Mouse (Mus musculus) midbrain, postnatal 0 days (tissue): ENCODE measurements around the gene Rsf1. TPM values are rescaled to one million over a fixed set of nuclear protein-coding genes. Genes with fewer than 3 reads are reported as not detected.

Experiments used
- ATAC-seq: fragments of 200-750 bp; cut with Nextera tagmentation; 2 replicates; pipeline ENCODE4 v1.8.0; 2017; ENCODE audit warnings: moderate number of reproducible peaks, mild to moderate bottlenecking, moderate TSS enrichment, moderate library complexity; ENCODE audit not compliant: low FRiP score
- DNase-seq: peaks from one replicate; pipeline ENCODE4 v3.0.0-alpha.2; 2015; ENCODE audit warnings: low spot score
- H3K27ac ChIP-seq: fragments of 300-500 bp; sonication (generic); 2 replicates; pipeline ENCODE4 v1.5.1; 2014; ENCODE audit warnings: low read depth, mild to moderate bottlenecking, low read length, mixed read lengths
- H3K27me3 ChIP-seq: fragments of 300-500 bp; sonication (generic); 2 replicates; pipeline ENCODE4 v1.6.1; 2014; ENCODE audit warnings: low read length, control low read depth, mixed read lengths; ENCODE audit not compliant: insufficient read depth
- H3K36me3 ChIP-seq: fragments of 300-500 bp; sonication (generic); 2 replicates; pipeline ENCODE4 v1.6.1; 2014; ENCODE audit warnings: low read length, control low read depth, mixed read lengths; ENCODE audit not compliant: insufficient read depth
- H3K4me1 ChIP-seq: fragments of 300-500 bp; sonication (generic); 2 replicates; pipeline ENCODE4 v1.6.1; 2014; ENCODE audit warnings: mild to moderate bottlenecking, control low read depth, antibody characterized with exemption, low read length, mixed read lengths; ENCODE audit not compliant: insufficient read depth
- H3K4me2 ChIP-seq: fragments of 300-500 bp; sonication (generic); 2 replicates; pipeline ENCODE4 v1.6.1; 2014; ENCODE audit warnings: low read depth, mild to moderate bottlenecking, low read length, mixed read lengths; ENCODE audit not compliant: poor library complexity, severe bottlenecking
- H3K4me3 ChIP-seq: fragments of 300-500 bp; sonication (generic); 2 replicates; pipeline ENCODE4 v1.5.1; 2014; ENCODE audit warnings: low read depth, mild to moderate bottlenecking, low read length, moderate library complexity
- H3K9ac ChIP-seq: fragments of 300-500 bp; sonication (generic); replicated peaks from 2 replicates; pipeline ENCODE4 v1.6.1; 2014; ENCODE audit warnings: mild to moderate bottlenecking, low read length, moderate library complexity, mixed read lengths; ENCODE audit not compliant: poor library complexity, severe bottlenecking
- H3K9me3 ChIP-seq: fragments of 300-500 bp; sonication (generic); 2 replicates; pipeline ENCODE4 v1.6.1; 2016; ENCODE audit warnings: low read length, control low read depth
- CTCF ChIP-seq: IDR thresholded peaks from 2 replicates; pipeline ENCODE4 v1.5.1; 2016; ENCODE audit warnings: antibody characterized with exemption, mild to moderate bottlenecking
- WGBS: fragments of 180-500 bp; shearing (Covaris S2); extraction: QIAGEN DNeasy Blood & Tissue Kit; methylation state at CpG from one replicate; pipeline ENCODE4 v1.1.7; 2014; 5-methylcytosine and 5-hydroxymethylcytosine counted together
- polyA plus RNA-seq: library from polyadenylated mRNA; unstranded; fragments of >200 nt; fragmentation: Nextera tagmentation; extraction: Ambion mirVana; gene quantifications from 2 replicates; pipeline ENCODE4 v1.2.1, GENCODE M21; 2015
- total RNA-seq: library from RNA; depleted of rRNA; stranded (reverse); fragments of >200 nt; gene quantifications from 2 replicates; pipeline ENCODE4 v1.2.3, GENCODE M21; 2014

Gene Rsf1
- total and polyA plus RNA-seq, 2 experiments from 2014 or later = 19.8 to 27.4 TPM

DNA sequence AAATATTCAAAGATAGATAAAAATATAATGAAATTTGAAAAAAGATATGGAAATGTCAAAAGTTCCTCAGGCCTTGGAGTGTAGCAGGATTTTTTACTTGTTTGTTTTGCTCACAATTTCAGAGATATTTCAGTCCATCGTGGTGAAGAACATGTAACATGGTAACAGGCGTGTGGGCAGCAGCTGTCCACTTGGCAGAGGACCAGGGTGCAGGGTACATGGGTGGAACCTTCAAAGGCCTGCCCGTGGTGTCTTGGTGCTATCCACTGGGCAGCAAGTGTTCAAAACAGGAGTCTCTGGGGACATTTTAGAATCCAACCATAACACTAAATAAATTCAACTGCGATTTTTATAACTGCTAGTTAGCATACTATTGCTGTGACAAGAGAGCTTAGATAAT is 127.4 kb downstream of the Rsf1 start:
- ATAC-seq (no peak), DNase-seq (no peak)
- Histone ChIP-seq H3K9me3 (no peaks in the 10 kb centered on the region), H3K27ac (no peak overlapping the region), H3K27me3 (no peaks in the 10 kb centered on the region), H3K4me2 (no peak overlapping the region), H3K4me1 (no peaks in the 10 kb centered on the region), H3K9ac (no peak overlapping the region), H3K36me3 (peaks cover 7% of the 10 kb centered on the region), H3K4me3 (no peak overlapping the region)
- no peak for TF ChIP-seq CTCF
- 85% methylated on average over 4 of the region's 4 CpGs for WGBS

DNA sequence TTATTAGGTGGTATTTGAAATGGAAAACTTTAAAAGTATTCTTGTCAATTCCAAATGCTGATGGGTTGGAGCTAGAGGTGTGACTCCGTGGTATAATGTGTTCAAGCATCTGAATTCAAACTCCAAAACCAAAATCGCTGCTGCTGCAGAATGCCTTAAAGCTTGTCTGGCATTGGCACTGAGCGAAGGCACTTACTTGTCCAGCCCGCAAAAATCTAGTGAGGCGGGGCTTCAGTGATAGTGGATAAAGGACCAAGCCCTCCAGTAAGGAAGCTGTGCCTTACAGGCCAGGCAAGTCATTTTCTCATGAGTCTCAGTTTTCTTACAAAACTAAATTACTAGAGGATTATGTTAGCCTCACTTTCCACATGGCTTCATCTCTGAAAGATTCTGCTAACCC is 128.1 kb downstream of the Rsf1 start:
- no peak overlapping the region for H3K9ac ChIP-seq
- ATAC-seq (no peak), DNase-seq (no peak)
- no peak overlapping the region for H3K4me3 ChIP-seq
- TF ChIP-seq CTCF = no peak
- no peak overlapping the region for H3K27ac ChIP-seq
- no peaks in the 10 kb centered on the region for H3K9me3 ChIP-seq
- H3K36me3 ChIP-seq = peaks cover 11% of the 10 kb centered on the region
- no peaks in the 10 kb centered on the region for H3K4me1 ChIP-seq
- H3K4me2 ChIP-seq = no peak overlapping the region
- WGBS = 90% methylated on average over 5 of the region's 5 CpGs
- no peaks in the 10 kb centered on the region for H3K27me3 ChIP-seq

DNA sequence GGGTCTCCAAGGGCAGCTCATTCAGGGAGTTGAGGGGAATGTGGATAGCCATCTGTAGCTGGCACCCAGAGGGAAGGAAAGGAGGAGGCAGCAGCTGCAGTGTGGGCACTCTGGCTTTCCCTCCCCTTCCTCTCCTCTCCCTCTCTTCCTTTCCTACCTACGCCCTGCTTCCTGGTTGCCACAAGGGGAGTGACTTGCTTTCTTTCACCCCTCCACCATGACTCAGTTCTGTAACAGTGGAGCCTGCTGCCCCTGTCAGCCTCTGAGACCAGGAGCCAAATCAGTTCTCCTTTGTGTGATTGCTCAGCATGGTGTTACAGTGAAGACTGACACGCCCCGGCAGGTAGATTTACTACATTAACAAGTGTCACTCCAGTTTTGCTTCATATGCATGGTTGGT is 129.5 kb downstream of the Rsf1 start:
- DNase-seq (no peak), ATAC-seq (no peak)
- Histone ChIP-seq H3K4me3 (no peak overlapping the region), H3K4me2 (no peak overlapping the region), H3K4me1 (no peaks in the 10 kb centered on the region), H3K36me3 (peaks cover 18% of the 10 kb centered on the region), H3K27me3 (no peaks in the 10 kb centered on the region), H3K9ac (no peak overlapping the region), H3K27ac (no peak overlapping the region), H3K9me3 (no peaks in the 10 kb centered on the region)
- no peak for TF ChIP-seq CTCF
- 78% methylated on average over 3 of the region's 3 CpGs for WGBS

DNA sequence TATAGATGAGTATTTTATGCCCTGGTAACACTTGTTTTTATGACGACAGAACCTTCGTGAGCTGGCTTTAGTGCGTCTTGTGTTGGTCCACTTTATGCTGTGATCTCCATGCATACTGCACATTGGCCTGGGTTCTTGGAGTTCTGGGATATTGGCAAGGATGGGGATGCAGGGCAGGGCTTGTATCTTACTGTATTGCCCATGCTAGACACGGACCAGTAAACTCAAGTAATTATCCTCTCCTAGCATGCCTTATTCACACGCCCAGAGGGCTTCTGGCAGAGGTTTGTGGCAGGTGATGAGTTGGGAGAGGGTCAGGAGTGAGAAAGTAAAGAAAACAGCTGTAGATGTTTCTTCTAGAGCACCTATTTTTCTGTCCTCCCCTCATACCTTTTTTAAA is 135.0 kb downstream of the Rsf1 start:
- H3K4me3 ChIP-seq = no peak overlapping the region
- H3K4me2 ChIP-seq = no peak overlapping the region
- H3K4me1 ChIP-seq = no peaks in the 10 kb centered on the region
- H3K36me3 ChIP-seq = peaks cover 37% of the 10 kb centered on the region
- H3K27me3 ChIP-seq = no peaks in the 10 kb centered on the region
- DNase-seq (no peak), ATAC-seq (no peak)
- 98% methylated on average over 5 of the region's 5 CpGs for WGBS
- no peaks in the 10 kb centered on the region for H3K9me3 ChIP-seq
- no peak overlapping the region for H3K27ac ChIP-seq
- no peak for TF ChIP-seq CTCF
- H3K9ac ChIP-seq = no peak overlapping the region

GRCm38 (mm10) chr7:97717326-97717725 is 137.6 kb downstream of the Rsf1 start:
- no peak for DNase-seq
- no peaks in the 10 kb centered on the region for H3K27me3 ChIP-seq
- no peak overlapping the region for H3K4me3 ChIP-seq
- no peaks in the 10 kb centered on the region for H3K9me3 ChIP-seq
- no peak for TF ChIP-seq CTCF
- ATAC-seq = no peak
- H3K9ac ChIP-seq = no peak overlapping the region
- no peak overlapping the region for H3K27ac ChIP-seq
- peaks cover 45% of the 10 kb centered on the region for H3K36me3 ChIP-seq
- WGBS = 95% methylated on average over 1 of the region's 1 CpGs
- no peak overlapping the region for H3K4me2 ChIP-seq
- H3K4me1 ChIP-seq = no peaks in the 10 kb centered on the region

DNA sequence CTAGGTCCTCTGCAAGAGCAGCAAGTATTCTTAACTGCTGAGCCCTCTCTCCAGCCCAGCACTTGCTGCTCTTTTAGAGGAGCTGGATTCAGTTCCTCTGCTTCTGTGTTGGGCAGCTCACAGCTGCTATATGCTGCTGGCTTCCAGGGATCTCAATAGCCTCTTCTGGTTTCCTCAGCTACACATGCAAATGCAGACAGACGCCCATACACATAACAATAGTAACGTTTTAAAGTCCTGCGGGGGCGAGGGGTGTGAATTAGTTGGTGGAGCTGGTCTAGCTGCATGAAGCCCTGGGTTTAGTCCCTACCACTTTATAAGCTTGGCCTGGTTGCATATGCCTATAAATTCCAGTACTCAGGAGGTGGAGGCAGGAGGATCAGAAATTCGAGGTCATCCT is 139.4 kb downstream of the Rsf1 start:
- no peak for ATAC-seq
- Histone ChIP-seq H3K27ac (no peak overlapping the region), H3K36me3 (peaks cover 36% of the 10 kb centered on the region), H3K4me3 (no peak overlapping the region), H3K4me1 (no peaks in the 10 kb centered on the region), H3K9me3 (no peaks in the 10 kb centered on the region), H3K27me3 (no peaks in the 10 kb centered on the region), H3K9ac (no peak overlapping the region), H3K4me2 (no peak overlapping the region)
- TF ChIP-seq CTCF = no peak
- no peak for DNase-seq
- WGBS = 75% methylated on average over 5 of the region's 5 CpGs
